Mouse (Mus musculus): Measurements from ENCODE around the gene Pclo. TPM values are rescaled to one million over a fixed set of nuclear protein-coding genes. Genes with fewer than 3 reads are reported as not detected.

Gene Pclo
- polyA plus RNA-seq, 1 experiment from 2014 or later, result 0.25 TPM

DNA sequence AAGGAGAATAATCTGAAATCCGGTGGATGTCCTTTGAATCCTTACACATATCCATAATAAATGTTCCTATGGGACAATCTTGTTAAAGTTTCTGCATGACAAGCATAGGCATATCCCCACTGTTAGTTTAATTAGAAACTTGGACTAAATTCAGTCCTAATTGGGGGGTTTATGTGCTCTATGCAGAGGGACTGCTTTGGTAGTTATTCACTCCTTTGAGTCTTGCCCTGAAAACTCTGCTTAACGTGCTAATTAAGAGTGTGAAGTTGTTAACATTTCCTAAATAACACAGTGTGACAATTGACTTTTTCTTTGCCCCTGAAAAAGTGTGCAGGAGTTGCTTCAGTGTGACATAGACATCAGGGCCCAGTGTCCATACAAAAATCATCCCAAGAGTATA lies 177.3 kb downstream of the Pclo start:
- H3K9ac ChIP-seq (ENCODE audit: low read length), result no peak overlapping the region
- ATAC-seq (ENCODE audit: low FRiP score, low TSS enrichment), result no peak

DNA sequence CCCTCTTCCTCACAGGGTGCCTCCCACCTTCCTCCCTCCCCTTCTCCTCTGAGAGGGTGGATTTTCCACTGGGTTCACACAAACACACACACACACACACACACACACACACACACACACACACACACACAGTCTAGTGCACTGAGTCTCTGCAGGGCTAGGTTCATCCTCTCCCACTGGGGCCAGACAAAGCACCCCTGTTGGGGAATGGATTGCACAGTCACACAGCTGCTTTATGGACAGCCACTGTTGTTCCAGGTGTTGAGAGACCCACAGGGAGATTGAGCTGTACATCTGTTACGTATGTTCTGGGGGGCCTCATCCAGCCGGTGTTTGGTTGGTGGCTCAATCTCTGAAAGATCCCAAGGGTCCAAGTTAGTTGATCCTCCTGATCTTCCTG lies 182.0 kb downstream of the Pclo start:
- Histone ChIP-seq H3K9me3 (ENCODE audit: control insufficient read depth, low read length) (no peaks in the 10 kb centered on the region), H3K27me3 (ENCODE audit: control insufficient read depth, insufficient read depth, low read length) (no peaks in the 10 kb centered on the region), H3K4me2 (replicated peaks; ENCODE audit: low read depth) (no peak overlapping the region), H3K36me3 (ENCODE audit: control insufficient read depth, insufficient read depth, low read length) (no peaks in the 10 kb centered on the region), H3K9ac (ENCODE audit: low read length) (no peak overlapping the region), H3K27ac (replicated peaks) (no peak overlapping the region), H3K4me3 (ENCODE audit: low read depth, low read length) (no peak overlapping the region), H3K4me1 (replicated peaks; ENCODE audit: control insufficient read depth, insufficient read depth) (no peaks in the 10 kb centered on the region)
- 92% methylated on average over 2 of the region's 2 CpGs for WGBS
- DNase-seq (ENCODE audit: low spot score) (no peak), ATAC-seq (ENCODE audit: low FRiP score, low TSS enrichment) (no peak)
- TF ChIP-seq EP300 (optimal IDR thresholded peaks at IDR 0.05), result no peak
- TF ChIP-seq CTCF (IDR thresholded peaks at IDR 0.05; ENCODE audit: low read depth), result no peak

More for the DNA sequence above, 177.3 kb downstream of the Pclo start:
- no peaks in the 10 kb centered on the region for H3K36me3 ChIP-seq (ENCODE audit: control insufficient read depth, insufficient read depth, low read length)
- no peaks in the 10 kb centered on the region for H3K4me1 ChIP-seq (replicated peaks; ENCODE audit: control insufficient read depth, insufficient read depth)
- 71% methylated on average over 2 of the region's 2 CpGs for WGBS
- no peak for DNase-seq (ENCODE audit: low spot score)
- H3K9me3 ChIP-seq (ENCODE audit: control insufficient read depth, low read length), result no peaks in the 10 kb centered on the region
- no peak overlapping the region for H3K4me2 ChIP-seq (replicated peaks; ENCODE audit: low read depth)
- no peak overlapping the region for H3K27ac ChIP-seq (replicated peaks)
- TF ChIP-seq EP300 (optimal IDR thresholded peaks at IDR 0.05) (no peak), CTCF (IDR thresholded peaks at IDR 0.05; ENCODE audit: low read depth) (no peak)
- no peak overlapping the region for H3K4me3 ChIP-seq (ENCODE audit: low read depth, low read length)
- H3K27me3 ChIP-seq (ENCODE audit: control insufficient read depth, insufficient read depth, low read length), result no peaks in the 10 kb centered on the region

DNA sequence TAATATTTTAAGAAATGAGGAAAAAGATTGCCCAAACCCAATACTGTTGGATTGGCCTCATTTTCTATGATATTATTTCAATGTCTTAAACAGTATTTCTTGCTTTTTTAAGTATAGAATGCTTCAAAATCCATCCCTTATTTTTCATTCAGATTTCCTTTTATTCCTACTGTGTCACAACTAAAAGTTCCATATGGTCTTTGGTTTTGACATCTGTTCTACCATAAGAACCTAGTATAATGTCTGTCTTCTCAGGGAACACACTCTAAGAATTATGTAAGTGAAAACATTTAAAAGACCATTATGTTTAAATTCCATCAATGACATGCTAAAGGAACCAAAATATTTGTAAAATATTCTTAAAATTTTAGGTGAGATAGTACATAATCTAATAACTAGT lies 186.2 kb downstream of the Pclo start:
- no peak for TF ChIP-seq EP300 (optimal IDR thresholded peaks at IDR 0.05)
- TF ChIP-seq CTCF (IDR thresholded peaks at IDR 0.05; ENCODE audit: low read depth), result no peak
- Histone ChIP-seq H3K9ac (ENCODE audit: low read length) (no peak overlapping the region), H3K27ac (replicated peaks) (no peak overlapping the region), H3K4me3 (ENCODE audit: low read depth, low read length) (no peak overlapping the region), H3K27me3 (ENCODE audit: control insufficient read depth, insufficient read depth, low read length) (no peaks in the 10 kb centered on the region), H3K4me2 (replicated peaks; ENCODE audit: low read depth) (no peak overlapping the region), H3K4me1 (replicated peaks; ENCODE audit: control insufficient read depth, insufficient read depth) (no peaks in the 10 kb centered on the region), H3K9me3 (ENCODE audit: control insufficient read depth, low read length) (no peaks in the 10 kb centered on the region), H3K36me3 (ENCODE audit: control insufficient read depth, insufficient read depth, low read length) (no peaks in the 10 kb centered on the region)
- no peak for ATAC-seq (ENCODE audit: low FRiP score, low TSS enrichment)
- DNase-seq (ENCODE audit: low spot score), result no peak

DNA sequence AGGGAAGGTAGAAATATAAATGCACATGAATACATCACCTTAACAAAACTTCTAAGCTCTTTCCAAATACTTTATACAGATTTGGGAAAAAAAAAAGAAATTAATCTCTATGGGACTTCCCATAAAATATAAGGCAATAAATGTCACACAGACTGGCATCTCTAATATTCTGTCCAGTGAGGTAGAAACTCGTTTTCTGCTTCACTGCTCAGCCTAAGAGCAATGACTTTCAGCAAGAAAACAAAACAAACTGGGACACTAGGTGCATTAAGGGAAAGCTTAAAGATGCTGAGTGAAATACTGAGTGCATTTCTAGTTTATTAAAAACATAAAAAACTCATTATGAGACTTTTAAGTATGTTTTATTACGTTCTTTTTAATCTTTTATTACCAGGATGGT lies 190.7 kb downstream of the Pclo start:
- Histone ChIP-seq H3K9me3 (ENCODE audit: control insufficient read depth, low read length) (no peaks in the 10 kb centered on the region), H3K4me1 (replicated peaks; ENCODE audit: control insufficient read depth, insufficient read depth) (no peaks in the 10 kb centered on the region), H3K27me3 (ENCODE audit: control insufficient read depth, insufficient read depth, low read length) (no peaks in the 10 kb centered on the region), H3K4me3 (ENCODE audit: low read depth, low read length) (no peak overlapping the region), H3K27ac (replicated peaks) (no peak overlapping the region), H3K9ac (ENCODE audit: low read length) (no peak overlapping the region), H3K4me2 (replicated peaks; ENCODE audit: low read depth) (no peak overlapping the region), H3K36me3 (ENCODE audit: control insufficient read depth, insufficient read depth, low read length) (no peaks in the 10 kb centered on the region)
- DNase-seq (ENCODE audit: low spot score), result no peak
- ATAC-seq (ENCODE audit: low FRiP score, low TSS enrichment), result no peak
- TF ChIP-seq EP300 (optimal IDR thresholded peaks at IDR 0.05) (no peak), CTCF (IDR thresholded peaks at IDR 0.05; ENCODE audit: low read depth) (no peak)
- 61% methylated on average over 2 of the region's 2 CpGs for WGBS

DNA sequence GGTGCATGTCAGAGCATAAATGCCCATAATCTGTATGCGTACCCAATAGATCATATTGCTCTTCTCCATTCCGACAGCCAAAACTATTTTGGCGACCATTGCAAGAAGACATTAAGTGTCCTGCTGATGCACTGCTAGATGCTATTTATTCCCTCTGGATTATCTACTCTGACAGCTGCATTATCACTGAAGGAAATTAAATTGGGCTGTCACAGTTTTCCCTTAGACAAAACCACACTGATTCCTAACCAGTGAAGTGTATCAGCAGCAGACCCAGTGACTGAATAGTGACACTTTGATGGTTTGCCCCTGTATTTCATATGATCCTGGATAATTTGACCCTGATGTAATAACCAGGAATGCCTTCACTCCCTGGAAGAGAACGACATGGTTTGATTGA lies 192.6 kb downstream of the Pclo start:
- no peak for ATAC-seq (ENCODE audit: low FRiP score, low TSS enrichment)
- H3K4me2 ChIP-seq (replicated peaks; ENCODE audit: low read depth), result no peak overlapping the region
- TF ChIP-seq CTCF (IDR thresholded peaks at IDR 0.05; ENCODE audit: low read depth), result no peak
- no peak for TF ChIP-seq EP300 (optimal IDR thresholded peaks at IDR 0.05)
- H3K4me1 ChIP-seq (replicated peaks; ENCODE audit: control insufficient read depth, insufficient read depth), result no peaks in the 10 kb centered on the region
- no peak for DNase-seq (ENCODE audit: low spot score)
- no peaks in the 10 kb centered on the region for H3K27me3 ChIP-seq (ENCODE audit: control insufficient read depth, insufficient read depth, low read length)
- no peak overlapping the region for H3K4me3 ChIP-seq (ENCODE audit: low read depth, low read length)
- H3K27ac ChIP-seq (replicated peaks), result no peak overlapping the region
- 76% methylated on average over 4 of the region's 4 CpGs for WGBS
- no peaks in the 10 kb centered on the region for H3K36me3 ChIP-seq (ENCODE audit: control insufficient read depth, insufficient read depth, low read length)
- H3K9me3 ChIP-seq (ENCODE audit: control insufficient read depth, low read length), result no peaks in the 10 kb centered on the region
- no peak overlapping the region for H3K9ac ChIP-seq (ENCODE audit: low read length)

DNA sequence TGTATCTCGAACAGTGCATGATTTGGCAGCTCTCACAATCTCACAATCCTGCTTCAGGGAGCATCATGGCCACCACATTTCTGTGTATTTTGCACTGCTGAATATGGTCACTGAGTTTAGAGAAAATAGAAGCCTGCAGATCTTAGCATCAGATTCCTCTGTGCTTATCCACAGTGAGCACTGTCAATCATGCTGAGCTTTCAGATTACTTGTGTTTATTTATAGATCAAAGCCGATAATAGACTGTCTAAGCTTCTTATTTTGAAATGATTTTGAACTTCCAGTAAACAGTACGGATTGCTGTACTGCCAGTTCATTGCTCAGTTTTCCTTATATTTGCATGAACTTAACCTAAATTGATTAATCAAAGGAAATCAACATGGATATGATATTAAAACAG lies 208.9 kb downstream of the Pclo start:
- no peak overlapping the region for H3K9ac ChIP-seq (ENCODE audit: low read length)
- 63% methylated on average over 3 of the region's 3 CpGs for WGBS
- no peaks in the 10 kb centered on the region for H3K9me3 ChIP-seq (ENCODE audit: control insufficient read depth, low read length)
- H3K27me3 ChIP-seq (ENCODE audit: control insufficient read depth, insufficient read depth, low read length), result no peaks in the 10 kb centered on the region
- H3K4me1 ChIP-seq (replicated peaks; ENCODE audit: control insufficient read depth, insufficient read depth), result no peaks in the 10 kb centered on the region
- TF ChIP-seq EP300 (optimal IDR thresholded peaks at IDR 0.05) (no peak), CTCF (IDR thresholded peaks at IDR 0.05; ENCODE audit: low read depth) (no peak)
- H3K27ac ChIP-seq (replicated peaks), result no peak overlapping the region
- no peak overlapping the region for H3K4me3 ChIP-seq (ENCODE audit: low read depth, low read length)
- ATAC-seq (ENCODE audit: low FRiP score, low TSS enrichment) (no peak), DNase-seq (ENCODE audit: low spot score) (no peak)
- no peaks in the 10 kb centered on the region for H3K36me3 ChIP-seq (ENCODE audit: control insufficient read depth, insufficient read depth, low read length)
- H3K4me2 ChIP-seq (replicated peaks; ENCODE audit: low read depth), result no peak overlapping the region
